Mouse (Mus musculus) lung, adult 18-20 months (tissue): ENCODE results near the gene Bco1.
A peak's percentile ranks its signal among the peaks of the same experiment; 100 is the strongest.

ENCODE experiments used
- DNase-seq, 2 experiments: peaks; one replicate each; pipeline ENCODE4 v3.0.0; 2022; ENCODE audit warnings: mixed read lengths in 2 of 2

Gene Bco1

DNA sequence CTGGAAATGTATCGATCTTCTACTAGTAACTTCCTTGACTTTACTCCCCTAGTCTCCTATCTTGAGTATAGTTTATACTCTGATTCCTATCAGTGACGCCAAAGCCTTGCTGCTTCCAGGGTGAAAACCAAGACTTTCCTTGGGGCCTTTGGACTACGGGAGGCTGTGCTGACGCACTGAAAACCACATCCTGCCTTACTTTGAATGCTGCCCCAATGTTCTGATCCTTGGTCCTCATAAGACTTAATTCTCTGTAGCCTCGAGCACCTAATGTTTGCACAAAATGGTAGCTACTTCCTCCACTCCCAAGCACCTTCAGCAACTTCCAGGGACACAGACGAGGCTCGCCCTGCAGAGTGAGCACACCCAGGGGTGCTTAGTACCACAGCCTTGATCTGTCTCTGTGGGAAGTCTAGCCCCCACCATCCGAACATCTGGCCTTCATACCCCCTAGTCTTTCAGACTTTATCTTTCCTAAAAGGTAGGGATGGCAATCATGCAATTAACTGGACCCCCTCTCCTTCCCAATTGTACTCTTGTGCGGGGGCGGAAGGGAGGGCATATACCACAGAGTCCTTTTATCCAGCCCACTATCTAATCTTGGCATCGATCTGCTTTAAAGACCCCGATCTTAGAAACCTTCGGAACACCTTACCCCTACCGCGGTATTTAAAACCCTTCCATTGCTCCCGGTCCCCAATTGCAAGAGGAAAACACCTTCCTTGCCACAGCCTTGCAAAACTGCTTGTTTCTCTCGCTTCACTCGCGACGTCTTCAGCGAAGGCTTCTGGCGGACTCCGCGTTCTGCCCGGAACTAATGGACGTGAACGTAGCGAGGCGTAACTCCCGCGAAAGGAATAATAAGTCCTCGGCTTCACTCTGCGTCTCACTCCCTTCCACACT lies 61.5 kb downstream of the Bco1 start:
- DNase-seq = no peak

DNA sequence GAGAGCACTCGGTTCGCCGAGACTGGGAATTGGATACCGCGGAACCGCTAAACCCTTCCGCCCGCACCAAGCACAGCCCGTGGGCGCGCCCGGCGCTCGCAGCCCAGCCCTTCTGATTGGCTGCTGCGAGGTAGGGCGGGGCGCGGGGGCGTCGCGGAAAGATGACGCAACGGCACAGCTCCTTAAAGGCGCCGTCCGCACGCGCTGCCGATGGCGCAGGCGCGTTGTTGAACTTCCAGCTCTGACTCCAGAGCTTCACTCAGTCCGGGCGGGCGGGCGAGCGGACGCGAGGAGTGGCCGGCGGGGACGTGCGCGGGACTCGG lies 62.1 kb downstream of the Bco1 start:
- DNase-seq = peak; percentile 96

DNA sequence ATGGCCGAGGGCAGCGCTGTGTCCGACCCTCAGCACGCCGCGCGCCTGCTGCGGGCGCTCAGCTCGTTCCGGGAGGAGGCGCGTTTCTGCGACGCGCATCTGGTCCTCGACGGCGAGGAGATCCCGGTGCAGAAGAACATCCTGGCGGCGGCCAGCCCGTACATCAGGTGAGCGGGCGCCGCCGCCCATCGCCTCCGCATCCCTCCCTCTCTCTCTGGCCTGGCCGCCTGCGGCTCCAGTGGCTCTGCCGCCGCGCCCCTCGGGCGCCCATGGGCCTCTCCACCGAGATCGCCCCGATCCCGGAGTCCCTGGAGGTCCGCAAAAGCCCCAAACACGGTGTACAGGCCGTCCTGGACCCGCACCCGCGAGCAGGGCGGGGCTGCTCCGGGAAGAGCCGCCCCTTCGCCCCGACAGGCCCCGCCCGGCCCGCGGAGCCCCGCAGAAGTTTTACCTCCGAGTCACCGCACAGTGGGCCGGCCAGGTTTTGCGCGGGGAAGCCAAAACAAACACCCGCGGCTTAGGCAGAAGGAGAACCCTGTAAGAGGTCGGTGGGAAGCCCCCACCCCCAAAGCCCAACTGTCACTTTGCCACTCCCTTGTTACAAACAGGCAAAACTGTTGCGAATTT lies 62.6 kb downstream of the Bco1 start, which contains the start of gene Gan:
Gan (plus strand) TSS at position 1 of the 627 bp plus-strand sequence.
- peak; percentile 52 to 66 for DNase-seq

DNA sequence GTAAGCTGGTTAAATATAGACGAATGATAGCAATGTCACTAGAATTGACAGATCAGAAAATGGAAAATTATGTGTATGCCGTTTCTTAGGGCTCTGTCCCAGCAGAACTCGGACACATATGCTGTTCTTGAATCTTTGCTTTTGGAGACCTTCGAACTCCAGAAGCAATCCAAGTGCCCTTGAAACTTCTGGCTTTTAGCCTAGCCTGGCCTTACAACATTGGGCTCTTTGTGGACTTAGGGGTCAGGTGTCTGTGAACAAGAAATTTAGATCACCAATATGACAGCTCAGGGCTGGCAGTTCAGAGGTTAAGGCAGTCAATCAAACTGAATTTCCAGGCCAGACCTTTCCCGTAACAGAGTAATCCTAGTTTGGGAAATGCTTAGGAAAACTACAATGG lies 63.4 kb downstream of the Bco1 start:
- peak in 1 of 2 experiments; percentile 64 for DNase-seq

DNA sequence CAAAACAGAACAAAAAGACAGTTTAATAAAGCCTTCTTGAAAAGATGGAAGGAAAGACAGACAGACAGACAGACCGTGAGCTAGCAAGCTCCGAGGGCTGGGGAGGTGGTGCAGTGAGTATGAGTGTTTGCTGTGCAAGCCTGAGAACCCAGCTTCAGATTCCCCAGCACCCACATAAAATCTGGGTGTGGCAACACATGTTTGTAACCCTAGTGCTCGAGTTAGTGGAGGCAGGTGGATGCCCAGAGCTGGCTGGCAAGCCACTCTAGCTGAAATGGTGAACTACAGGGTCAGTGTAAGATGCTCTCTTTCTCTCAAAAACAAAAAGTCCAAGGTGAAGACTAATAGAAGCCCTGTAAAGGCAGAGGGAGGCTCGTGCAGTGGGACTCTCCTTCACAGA lies 69.3 kb downstream of the Bco1 start:
- peak in 1 of 2 experiments; percentile 39 for DNase-seq

DNA sequence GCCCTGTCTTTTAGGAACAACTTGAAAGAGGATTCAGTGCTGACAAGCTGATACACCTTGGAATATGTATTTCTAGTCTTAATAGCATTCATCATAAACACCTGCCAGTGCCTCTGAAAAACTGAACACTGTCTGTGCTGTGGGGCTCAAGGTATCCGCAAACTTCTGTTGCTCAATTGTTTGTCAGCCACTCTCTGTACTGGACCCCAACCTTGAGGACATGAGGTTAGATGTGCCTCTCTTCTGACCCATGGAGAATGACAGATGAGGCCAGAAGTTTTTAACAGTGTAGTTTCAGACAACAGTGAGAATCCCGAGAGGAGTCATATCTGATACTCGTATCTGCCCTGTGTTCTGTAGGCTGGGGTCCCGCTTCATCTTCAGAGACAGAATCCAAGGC lies 69.9 kb downstream of the Bco1 start:
- DNase-seq = no peak

DNA sequence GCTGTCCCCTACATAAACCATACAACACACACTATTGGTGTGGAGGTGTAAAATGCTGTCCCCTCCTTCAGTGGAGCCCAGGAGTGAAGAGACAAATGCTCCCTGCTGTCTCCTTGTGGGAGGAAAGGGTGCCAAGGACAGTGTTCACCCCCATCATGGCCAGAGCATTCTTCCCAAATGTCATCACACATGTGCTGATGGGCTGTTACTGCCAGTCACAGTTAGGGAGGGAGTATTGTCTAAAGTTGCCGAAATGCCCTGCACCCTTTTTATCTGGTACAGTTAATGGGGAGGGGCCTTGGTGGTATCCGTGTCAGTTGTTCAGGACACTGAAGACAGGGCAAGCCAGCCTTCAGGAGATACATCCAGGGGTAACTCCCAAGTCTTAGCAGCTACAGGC lies 70.9 kb downstream of the Bco1 start:
- no peak for DNase-seq

DNA sequence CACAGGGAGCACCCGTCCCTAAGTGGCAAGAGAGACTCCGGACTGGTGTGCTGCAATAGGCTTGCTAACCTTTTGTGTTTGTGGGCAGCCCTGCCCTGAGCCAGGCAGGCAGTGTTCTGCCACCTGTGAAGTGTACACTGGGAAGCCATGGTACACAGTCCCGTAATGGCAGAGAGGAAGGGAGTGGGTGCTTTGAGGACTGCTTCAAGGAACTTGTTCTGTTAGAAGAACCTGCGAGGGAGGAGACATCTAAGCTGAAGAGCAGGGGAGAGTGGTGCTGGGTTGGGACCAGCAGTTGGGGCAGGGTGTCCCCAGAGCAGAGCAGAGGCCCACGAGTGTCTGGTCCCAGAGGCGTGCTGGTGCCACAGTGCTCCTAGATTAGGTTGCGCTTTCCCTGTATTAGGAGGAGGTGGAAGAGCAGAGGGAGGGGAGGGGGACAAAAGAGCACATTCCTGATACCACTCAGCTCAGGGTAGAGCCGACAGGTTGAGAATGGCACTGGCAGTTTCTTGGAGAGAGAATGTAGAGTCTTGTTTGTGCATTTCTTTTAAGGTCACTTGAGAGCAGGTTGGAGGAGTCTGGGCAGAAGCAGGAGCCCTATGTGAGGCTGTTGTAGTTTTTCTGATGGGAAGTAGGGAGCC lies 71.7 kb downstream of the Bco1 start:
- peak; percentile 80 to 87 for DNase-seq

DNA sequence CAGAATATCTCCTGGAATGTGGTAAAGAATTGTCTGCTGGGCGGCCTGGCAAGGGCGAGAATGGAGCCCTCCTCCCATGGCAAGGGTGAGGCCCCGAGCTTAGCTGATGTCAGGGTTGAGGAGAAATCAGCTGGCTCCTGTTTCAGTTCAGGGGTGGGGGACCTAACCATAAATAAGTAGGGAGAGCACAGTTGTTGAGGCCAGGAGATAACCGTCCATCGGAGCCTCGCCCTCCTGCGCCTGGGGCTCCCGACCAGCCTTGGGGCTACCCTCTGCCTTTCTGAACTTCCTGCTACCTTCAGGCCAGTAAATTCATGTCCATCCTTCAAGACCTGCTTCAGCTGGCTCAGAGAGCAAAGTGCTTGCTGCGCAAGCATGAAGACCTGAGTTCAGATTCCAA lies 72.7 kb downstream of the Bco1 start:
- no peak for DNase-seq

DNA sequence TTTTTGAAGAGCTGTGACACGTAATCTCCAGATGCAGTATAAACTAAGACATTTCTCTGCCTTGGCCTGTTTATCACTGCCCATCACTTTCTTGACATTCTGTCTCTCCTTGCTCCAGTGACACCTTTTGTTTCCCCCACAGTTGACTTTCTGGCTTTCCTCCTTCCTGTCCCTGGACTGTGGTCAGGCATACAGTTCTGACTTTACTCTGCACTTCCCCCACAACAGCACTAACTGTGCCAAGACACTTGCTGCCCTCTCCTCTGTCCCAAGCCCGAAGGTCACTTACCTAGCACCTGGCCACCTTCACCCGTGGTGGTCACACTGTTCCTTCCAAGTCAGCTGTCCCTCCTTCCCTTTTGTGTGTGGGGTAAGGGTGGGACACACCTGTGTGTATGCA lies 76.2 kb downstream of the Bco1 start:
- no peak for DNase-seq

DNA sequence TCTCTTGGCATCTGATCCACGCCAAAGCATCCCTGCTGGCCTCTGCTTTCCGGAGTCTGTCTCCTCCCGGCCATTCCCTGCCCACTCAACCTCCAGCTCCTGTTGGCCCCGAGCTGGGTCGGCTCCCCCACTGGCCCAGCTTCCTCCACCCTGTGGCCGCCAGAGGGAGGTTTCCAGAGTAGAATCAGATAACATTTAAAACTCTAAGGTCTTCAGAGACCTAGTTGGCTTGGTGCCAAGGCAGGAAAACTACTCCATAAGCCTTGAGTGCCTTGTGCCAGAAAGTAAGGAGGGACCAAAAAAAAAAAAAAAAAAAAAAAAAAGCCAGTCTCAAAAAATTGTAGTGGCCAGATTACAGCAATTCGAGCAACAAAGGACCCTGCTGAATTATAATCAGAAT lies 77.2 kb downstream of the Bco1 start:
- peak; percentile 48 to 64 for DNase-seq

DNA sequence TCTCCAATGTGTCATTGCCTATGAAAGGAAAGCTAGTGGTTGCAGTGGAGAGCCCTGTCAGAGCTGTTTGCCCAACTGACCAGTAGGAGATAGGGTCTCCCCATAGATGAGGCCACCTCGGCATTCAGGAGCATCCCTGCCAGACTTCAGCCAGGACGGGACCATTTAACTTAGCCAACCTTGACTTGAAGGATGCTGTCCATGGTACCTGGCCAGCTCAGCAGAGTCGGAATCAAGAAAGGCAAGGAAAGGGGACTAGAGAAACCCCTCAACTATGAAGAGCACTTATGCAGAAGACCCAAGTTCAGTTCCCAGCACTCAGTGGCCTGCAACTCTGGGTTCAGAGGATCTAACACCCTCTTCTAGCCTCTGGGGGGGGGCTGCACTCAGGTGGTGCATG lies 78.0 kb downstream of the Bco1 start:
- DNase-seq = no peak

DNA sequence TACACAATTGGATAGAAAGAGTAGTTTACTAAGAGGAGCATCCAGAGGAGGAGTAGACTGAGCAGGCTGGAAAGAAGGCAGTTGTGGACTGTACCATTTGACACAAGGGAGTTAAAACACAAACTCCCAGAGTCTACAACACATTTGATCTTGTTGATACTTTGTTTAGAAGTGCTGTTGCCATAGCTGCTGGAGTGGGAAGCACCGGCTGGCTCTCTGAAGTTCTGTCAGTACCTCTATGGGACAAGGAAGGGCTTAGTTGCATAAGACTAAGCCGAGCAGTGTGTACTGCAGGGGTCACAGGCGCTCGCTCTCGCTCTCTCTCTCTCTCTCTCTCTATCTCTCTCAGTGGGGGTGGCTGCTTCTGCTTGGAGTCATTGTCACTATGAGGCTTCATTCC lies 78.9 kb downstream of the Bco1 start:
- peak in 1 of 2 experiments; percentile 56 for DNase-seq

DNA sequence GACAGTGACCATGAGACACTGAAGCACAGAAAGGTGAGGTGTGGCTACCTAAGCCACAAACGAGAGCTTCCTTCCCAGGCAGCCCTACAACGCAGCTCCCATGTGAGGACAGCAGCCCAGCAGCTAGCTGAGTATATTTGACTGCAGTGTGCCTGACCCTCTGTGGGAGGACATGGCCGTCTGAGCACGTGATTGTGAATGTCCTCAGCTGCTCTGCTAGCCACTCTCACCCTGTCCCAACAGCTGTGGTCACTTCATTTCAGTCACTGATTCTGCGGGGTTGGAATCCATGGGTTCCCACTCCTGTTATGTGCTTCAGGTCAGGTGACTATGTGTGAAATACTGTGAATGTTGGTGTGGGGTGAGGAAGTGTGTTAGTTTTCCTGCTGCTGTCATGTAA lies 80.7 kb downstream of the Bco1 start:
- peak in 1 of 2 experiments; percentile 31 for DNase-seq

DNA sequence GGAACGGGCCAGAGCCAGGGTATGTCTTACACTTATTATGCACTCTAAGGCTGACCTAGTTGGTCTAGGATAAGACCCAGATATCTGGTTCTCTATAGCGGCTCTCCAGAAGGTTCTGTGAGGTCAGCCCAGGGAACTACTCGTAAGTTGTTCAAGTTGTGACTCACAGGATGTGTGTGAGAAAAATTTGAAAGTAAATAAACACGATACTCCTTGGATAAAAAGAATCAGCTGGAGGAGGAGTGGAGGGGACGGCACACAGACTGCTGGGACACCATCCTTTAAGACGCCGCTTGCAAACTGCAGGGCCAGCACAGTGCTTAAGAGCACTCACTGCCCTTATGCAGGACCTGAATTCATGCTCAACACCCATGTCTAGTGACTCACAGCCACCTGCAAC lies 81.6 kb downstream of the Bco1 start:
- peak in 1 of 2 experiments; percentile 53 for DNase-seq

DNA sequence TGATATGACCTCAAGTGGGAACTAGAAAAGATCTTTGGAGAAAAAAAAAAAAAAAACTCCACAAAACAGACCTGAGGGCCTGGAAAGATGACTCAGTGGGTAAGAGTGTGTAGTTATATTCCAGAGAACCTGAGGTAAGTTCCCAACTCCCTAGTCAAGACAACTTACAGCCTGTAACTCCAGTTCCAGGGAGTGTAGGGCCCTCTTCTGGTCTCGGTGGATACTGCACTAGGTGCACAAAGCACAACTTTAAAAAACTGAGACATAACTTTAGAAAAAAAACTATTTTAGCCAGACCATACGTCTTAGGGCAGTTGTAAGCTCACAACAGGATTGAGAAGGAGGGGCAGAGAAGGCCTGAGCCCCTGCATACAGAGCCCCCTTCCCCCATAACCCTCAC lies 82.4 kb downstream of the Bco1 start:
- no peak for DNase-seq

DNA sequence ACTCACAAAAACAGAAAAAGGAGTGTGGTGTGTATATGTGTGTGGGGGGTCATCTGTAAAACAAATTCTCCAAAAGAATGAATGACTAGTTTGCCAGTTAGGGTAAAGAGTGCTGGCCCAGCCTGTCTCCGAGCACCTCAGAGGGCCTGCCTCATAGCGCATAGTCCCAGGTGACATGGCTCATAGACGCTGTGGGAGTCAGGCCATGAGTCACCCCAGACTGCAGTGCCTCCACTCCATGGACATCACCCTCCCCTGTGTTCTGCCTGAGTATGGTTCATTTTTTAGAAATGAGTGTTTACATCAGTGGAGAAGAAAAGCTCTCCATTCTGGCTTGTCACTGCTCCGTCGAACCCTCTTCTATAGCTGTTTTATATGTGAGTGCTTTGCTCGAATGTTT lies 83.0 kb downstream of the Bco1 start:
- DNase-seq = peak in 1 of 2 experiments; percentile 51

DNA sequence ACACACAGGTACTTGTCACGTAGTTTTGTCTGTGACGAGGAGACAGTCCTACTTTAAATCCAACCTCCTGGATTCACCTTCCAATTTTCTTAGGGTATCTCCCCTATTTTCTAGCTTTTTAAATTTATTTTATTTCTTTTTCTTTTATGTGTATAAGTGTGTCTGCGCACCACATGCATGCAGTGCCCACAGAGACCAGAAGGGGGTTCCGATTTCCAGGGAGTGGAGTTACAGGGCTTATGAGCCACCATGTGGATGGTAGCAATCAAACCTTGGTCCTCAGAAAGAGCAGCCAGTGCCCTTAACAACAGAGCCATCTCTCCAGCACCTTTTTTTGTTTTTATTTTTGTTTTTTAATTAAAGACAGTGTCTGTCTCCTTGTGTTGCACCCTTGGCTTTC lies 87.1 kb downstream of the Bco1 start:
- no peak for DNase-seq
